Mouse (Mus musculus): Measurements from ENCODE around the gene Cmtr1.
A peak's percentile ranks its signal among the peaks of the same experiment; 100 is the strongest.
"Not testable (repeated sequence)": the region's sequence is repeated elsewhere in the genome, so short reads cannot be mapped to it uniquely, and the experiment has no call there.

Cmtr1 gene

DNA sequence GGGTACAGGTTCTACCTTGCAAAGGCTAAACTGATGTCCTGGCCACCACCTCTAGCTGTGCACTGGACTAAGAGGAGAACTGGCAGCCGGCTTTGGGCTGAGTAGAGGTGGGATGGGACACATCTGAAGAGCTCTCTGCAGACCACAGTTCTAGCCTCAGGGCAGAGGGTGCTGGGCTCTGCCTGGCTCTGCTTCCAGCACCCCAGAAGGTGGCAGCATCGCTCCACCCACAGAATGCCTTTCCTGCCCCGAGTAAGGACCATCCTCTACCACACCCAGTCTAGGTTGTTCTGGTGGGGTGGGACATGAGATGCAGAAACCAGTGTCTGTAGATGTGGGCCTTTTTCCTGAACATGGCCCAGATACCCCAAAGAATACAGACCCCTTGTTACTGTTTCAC, 44.4 kb downstream of the Cmtr1 start:
- no peak for DNase-seq (ENCODE audit: low read depth, low spot score)

- DNase-seq (ENCODE audit: low read depth, low spot score): no peak
Observed at GRCm38 (mm10) chr17:29705881-29706280, 45.5 kb downstream of the Cmtr1 start.

DNA sequence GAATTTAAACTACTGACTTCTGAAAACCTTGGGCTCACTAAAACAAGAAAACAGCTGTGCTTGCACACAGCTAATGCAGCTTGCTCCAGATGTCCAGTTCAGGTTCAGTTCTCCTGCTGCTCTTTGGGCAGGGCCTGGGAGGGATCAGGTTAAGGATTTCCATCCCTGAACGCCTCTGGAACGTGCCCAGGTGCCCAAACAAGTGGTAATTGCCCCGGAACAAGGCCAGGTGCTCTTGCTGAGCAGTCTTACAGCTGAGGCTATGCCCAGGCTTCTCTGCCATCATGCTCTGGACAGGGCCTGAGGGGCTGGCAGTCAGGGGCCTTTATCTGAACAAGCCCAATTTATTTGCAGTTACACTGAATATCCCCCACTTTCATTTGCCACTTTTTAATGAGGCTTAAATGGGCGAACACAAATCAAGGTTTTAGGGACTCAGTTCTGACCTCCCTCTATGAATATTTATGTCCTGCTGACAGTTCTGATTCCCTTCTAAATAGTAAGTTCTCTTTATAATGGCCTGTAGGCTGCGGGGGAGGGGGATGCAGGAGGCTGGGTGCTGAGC, 46.7 kb downstream of the Cmtr1 start:
- DNase-seq (ENCODE audit: low read depth, low spot score): no peak

- no peak for DNase-seq (ENCODE audit: low read depth, low spot score)
Observed at GRCm38 (mm10) chr17:29708783-29709182, 48.4 kb downstream of the Cmtr1 start.

DNA sequence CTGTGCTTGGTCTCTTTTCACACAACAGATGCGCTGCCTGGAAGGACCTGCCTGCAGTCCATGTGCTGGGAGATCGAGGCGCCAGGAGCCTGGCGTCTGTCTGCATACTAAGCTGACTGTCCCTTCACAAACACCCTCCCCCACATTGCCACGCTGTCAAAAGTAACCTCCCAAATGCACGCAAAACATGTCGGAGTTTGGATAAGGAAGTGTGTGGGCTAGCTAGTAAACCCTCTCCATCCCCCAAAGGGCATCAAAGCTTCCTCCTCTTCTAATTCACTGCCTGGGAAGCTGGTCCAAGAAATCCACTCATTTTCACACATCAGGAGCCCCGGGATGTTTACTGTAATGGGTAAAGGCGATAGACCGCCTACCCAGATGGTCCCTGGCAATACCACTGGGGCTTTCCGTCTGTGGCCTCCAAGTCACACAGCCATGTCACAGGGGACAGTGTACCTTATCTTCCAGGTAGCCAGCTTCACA, 50.2 kb downstream of the Cmtr1 start:
- DNase-seq (ENCODE audit: low read depth, low spot score): peak; percentile 62

DNA sequence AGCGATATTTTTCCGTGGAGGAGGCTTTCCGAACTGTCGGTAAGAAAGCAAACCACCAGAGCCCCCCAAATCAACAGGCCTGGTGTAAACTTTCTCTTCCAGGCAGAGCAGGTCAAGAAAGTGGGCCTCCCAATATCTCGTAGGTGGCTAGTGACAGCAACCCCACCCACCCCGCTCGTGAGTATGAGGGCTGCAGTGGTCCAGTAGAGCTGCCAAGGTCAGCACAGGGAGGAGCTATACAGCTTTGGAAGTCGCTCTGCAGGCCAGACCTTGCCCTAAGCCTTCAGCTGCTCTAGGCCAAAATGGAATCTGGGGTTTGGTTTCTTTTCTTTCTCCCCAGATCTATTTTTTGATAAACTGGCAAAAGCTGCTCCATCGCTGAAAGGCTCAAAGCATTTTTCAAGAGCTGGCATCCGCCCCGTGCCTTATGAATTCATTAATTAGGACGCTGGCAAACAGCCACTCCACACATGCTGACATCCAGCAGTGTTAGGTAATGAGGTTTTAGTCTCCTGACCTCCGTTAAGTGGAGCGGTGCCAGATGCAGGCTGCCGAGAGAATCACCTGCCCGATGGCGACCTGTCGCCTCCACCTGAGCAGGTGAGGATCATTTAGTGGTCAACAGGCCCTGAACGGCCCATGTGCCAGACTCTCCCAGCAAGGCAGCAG, 50.8 kb downstream of the Cmtr1 start:
- DNase-seq (ENCODE audit: low read depth, low spot score): no peak

GRCm38 (mm10) chr17:29711745-29712431, 51.5 kb downstream of the Cmtr1 start:
- DNase-seq (ENCODE audit: low read depth, low spot score): no peak

DNA sequence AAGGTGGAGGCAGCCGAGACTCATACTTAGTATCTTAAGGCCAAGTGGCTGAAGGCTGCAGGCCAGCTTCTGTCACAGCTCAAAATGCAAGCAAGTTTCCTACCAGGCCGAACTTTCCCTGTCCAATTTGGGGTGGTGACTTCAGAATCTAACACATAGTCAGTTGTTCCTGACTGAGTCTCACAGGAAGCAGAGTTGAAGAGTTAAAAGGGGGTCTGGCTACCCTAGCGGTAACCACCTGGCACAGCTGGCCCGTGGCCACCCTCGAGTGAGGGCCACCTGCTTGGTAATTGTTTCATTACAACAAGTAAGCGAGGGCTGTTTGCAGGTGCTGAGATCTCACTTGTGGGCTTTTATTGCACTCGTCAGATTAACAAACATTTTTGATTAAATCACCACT, 52.2 kb downstream of the Cmtr1 start:
- DNase-seq (ENCODE audit: low read depth, low spot score): no peak

GRCm38 (mm10) chr17:29713734-29714133, 53.3 kb downstream of the Cmtr1 start:
- DNase-seq (ENCODE audit: low read depth, low spot score): not testable (repeated sequence)

DNA sequence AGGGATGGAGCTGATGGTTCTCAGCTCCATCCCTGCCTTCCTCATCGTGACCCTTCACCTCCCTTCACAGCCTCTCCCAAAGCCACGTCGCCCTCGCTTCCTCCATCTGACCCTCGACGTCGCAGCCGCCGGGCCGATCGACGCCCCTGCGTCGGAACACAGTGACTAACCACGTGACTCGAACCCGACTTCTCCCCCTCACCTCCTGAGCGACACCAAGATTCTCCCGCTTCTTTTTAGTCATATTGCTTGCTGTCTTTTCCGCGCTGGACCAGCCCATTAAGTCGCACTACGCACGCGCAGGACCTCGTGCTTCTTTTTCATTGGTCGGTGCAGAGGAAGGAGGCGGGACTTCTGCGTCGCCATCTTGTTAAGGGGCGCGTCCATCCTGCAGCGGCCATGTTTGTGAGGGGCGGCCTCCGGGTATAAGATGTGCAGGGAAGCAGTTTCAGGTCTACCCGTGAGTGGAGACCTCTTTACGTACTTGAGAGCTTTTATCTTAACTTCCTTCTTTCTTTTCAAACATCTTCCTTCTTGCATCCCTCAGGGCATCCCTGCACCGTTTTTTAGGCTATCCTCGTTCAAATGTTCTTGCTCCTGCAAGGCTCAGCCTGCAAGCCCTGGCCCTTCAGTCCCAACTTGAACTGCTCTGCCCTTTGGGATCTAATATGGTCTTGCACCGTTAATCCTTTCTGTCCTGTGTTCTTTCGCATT, 56.5 kb downstream of the Cmtr1 start, which contains the start of gene Ccdc167:
Gene Ccdc167, minus strand, starts transcription at position 313 of the 714 bp plus-strand sequence.
- DNase-seq (ENCODE audit: low read depth, low spot score): peak; percentile 94

- no peak for DNase-seq (ENCODE audit: low read depth, low spot score)
Observed at GRCm38 (mm10) chr17:29718660-29719059, 58.3 kb downstream of the Cmtr1 start.

GRCm38 (mm10) chr17:29719628-29720575, 59.5 kb downstream of the Cmtr1 start:
- no peak for DNase-seq (ENCODE audit: low read depth, low spot score)

DNA sequence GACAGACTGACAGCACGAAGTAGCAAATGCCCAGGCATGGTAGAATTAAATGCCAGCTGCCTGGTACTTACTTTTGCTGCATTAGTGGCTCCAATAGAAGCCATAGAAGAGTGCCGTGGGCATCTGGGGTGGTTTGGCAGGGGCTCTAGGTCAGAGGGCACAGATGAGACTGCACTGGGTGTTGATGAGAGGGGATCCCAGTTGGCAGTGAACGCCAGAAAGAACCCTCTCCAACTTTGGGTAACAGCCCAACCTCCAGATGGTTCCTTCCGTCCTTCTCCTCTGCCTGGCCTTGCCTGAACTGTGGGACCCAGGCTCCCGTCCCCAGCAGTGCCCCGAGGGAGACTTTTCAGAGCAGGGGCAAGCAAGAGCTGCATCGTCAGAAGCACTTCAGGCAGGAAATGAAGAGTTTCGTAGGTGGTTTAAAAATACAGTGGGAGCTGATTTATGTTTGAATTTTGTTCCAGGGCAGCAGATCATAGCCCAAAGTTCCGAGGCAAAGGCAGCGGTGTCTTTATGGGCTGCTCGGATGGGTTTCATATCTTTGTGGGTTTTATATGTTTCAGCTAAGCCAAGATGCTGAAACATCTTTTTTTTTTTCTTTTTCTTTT, 60.5 kb downstream of the Cmtr1 start:
- no peak for DNase-seq (ENCODE audit: low read depth, low spot score)

DNA sequence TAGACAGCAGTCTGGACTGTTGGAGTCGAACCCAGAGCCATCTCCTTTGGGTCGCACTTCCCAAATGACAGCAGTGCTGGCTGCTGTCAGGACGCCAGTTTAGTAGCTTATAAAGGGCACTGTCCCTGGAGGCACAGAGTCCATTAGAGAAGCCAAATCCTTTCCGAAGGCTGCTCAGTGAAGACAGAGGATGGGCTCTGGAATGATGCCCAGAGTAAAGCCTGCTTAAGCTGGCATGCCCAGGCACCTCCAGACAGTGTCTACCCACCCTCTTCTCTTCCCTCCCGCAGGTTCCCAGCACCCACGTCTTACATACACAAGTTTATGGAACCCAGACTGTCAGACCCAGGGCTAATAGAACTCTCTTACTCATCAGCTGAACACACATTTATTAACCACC, 64.2 kb downstream of the Cmtr1 start:
- DNase-seq (ENCODE audit: low read depth, low spot score): no peak

GRCm38 (mm10) chr17:29725027-29725620, 64.7 kb downstream of the Cmtr1 start:
- no peak for DNase-seq (ENCODE audit: low read depth, low spot score)

- DNase-seq (ENCODE audit: low read depth, low spot score): no peak
Observed at GRCm38 (mm10) chr17:29728082-29728481, 67.7 kb downstream of the Cmtr1 start.

DNA sequence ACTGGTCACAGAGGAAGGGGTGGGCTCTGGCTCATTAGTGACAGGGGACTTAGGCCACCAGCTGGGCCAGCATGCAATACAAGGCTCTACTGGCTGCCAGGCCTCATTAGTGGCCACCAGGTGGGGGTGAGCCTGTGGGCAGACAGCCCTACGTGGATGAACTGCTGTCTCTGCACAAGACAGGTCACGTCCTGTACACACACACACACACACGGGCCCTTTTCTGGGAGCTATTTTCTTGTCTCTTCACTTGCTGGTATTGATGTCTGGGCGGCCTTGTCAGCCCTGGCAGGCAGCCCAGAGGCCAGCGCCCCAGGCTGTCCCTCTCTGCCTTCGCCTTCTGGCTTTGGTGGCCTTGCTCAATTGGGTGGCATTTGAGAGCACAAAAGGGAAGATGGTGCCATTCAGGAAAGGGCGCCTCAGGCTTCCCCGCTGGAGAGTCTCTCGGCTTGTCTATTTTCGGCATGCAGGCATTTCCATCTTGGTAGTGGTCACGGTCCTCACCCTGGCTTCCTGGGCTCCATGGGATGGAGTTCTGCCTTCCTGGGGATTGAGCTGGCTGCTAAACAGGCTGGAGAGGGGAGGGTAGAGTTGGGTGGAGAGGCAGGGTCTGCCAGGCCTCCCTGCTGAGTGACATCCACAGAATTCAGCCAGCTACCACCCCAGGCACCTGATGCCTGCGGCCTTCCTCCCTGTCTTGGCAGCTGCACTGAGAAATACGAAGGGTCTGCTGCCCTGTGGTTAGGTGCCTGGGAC, 70.3 kb downstream of the Cmtr1 start:
- no peak for DNase-seq (ENCODE audit: low read depth, low spot score)

- no peak for DNase-seq (ENCODE audit: low read depth, low spot score)
Observed at GRCm38 (mm10) chr17:29731266-29731952, 71.0 kb downstream of the Cmtr1 start.

- DNase-seq (ENCODE audit: low read depth, low spot score): no peak
Observed at GRCm38 (mm10) chr17:29731953-29732325, 71.5 kb downstream of the Cmtr1 start.
